Mouse (Mus musculus): ENCODE results near the gene Zswim7.

- TF ChIP-seq CTCF (IDR thresholded peaks at IDR 0.05; ENCODE audit: insufficient read depth, low read depth, low read length) (no peak), POLR2A (IDR thresholded peaks at IDR 0.05; ENCODE audit: insufficient read depth, low read depth, low read length) (no peak)
These were observed 42.5 kb upstream of the Zswim7 start for GRCm38 (mm10) chr11:62323659-62324058.
